ENCODE assay signal across 8 mouse cellular contexts in genomic region chr17:34645831-34646511, GRCm38 (mm10). TPM values are rescaled to one million over a fixed set of nuclear protein-coding genes. Genes with fewer than 3 reads are reported as not detected.
DNase-seq lines count a peak whose midpoint lies in the region; ATAC-seq and TF ChIP-seq lines count a peak whose summit lies in the region.

No protein-coding gene starts in this region.

- H3K4me2 ChIP-seq in heart, embryonic 13.5 days = peak overlapping the region; percentile 81
- peak overlapping the region; percentile 76 for H3K4me2 ChIP-seq in embryonic facial prominence, embryonic 12.5 days (replicated peaks)
- H3K4me2 ChIP-seq in liver, embryonic 13.5 days = peak overlapping the region; percentile 90

- DNase-seq in heart, adult 8-10 months (ENCODE audit: low spot score) = no peak
- DNase-seq in ES-E14 (ENCODE audit: low read depth, low spot score) = no peak
- no peak for DNase-seq in liver, embryonic 13.5 days
- DNase-seq in left cerebral cortex, adult 11 months (ENCODE audit: low spot score) = no peak
- no peak for DNase-seq in thymus, adult 18-20 months
- DNase-seq in thymus, adult 2 months = no peak

- ATAC-seq in heart, embryonic 13.5 days (ENCODE audit: extremely low read depth, insufficient number of reproducible peaks, low FRiP score, low TSS enrichment) = no peak
- no peak for ATAC-seq in embryonic facial prominence, embryonic 12.5 days (ENCODE audit: insufficient number of reproducible peaks, insufficient read depth, low FRiP score, low TSS enrichment)
- no peak for ATAC-seq in liver, embryonic 13.5 days (ENCODE audit: low read depth)

- no peaks in the 10 kb centered on the region for H3K9me3 ChIP-seq in heart, embryonic 13.5 days
- H3K9me3 ChIP-seq in ES-E14 (ENCODE audit: control insufficient read depth, insufficient read depth, low read depth, low read length) = no peaks in the 10 kb centered on the region
- H3K9me3 ChIP-seq in embryonic facial prominence, embryonic 12.5 days = no peaks in the 10 kb centered on the region
- H3K9me3 ChIP-seq in liver, embryonic 13.5 days (replicated peaks) = no peaks in the 10 kb centered on the region

- TF ChIP-seq CTCF in thymus, adult 2 months (IDR thresholded peaks at IDR 0.05; ENCODE audit: borderline replicate concordance, control insufficient read depth, extremely low read depth, insufficient read depth, low read length, poor library complexity) = no peak

- H3K4me1 ChIP-seq in heart, embryonic 13.5 days = peaks cover 34% of the 10 kb centered on the region
- H3K4me1 ChIP-seq in ES-E14 (ENCODE audit: control insufficient read depth in 2 of 2, insufficient read depth in 2 of 2, low read length in 2 of 2, poor library complexity in 1 of 2) = peaks cover 0 to 11% of the 10 kb centered on the region in 2 experiments; a peak in 2 of 4 replicates
- peaks cover 34% of the 10 kb centered on the region for H3K4me1 ChIP-seq in embryonic facial prominence, embryonic 12.5 days
- H3K4me1 ChIP-seq in liver, embryonic 13.5 days (replicated peaks) = peaks cover 41% of the 10 kb centered on the region
- H3K4me1 ChIP-seq in thymus, adult 2 months (replicated peaks; ENCODE audit: control insufficient read depth, insufficient read depth, low read length) = peaks cover 26% of the 10 kb centered on the region

- H3K27me3 ChIP-seq in heart, embryonic 13.5 days (replicated peaks) = no peaks in the 10 kb centered on the region
- H3K27me3 ChIP-seq in embryonic facial prominence, embryonic 12.5 days = no peaks in the 10 kb centered on the region
- peaks cover 8% of the 10 kb centered on the region; the same call in 1 of the 2 replicates for H3K27me3 ChIP-seq in liver, embryonic 13.5 days
- no peaks in the 10 kb centered on the region for H3K27me3 ChIP-seq in thymus, adult 2 months (ENCODE audit: control insufficient read depth, insufficient read depth, low read length)

- no peak overlapping the region for H3K27ac ChIP-seq in heart, embryonic 13.5 days (replicated peaks)
- no peak overlapping the region for H3K27ac ChIP-seq in ES-E14 (ENCODE audit: insufficient read depth, low read depth, low read length, poor library complexity, severe bottlenecking)
- no peak overlapping the region for H3K27ac ChIP-seq in embryonic facial prominence, embryonic 12.5 days
- peak overlapping the region; percentile 43 for H3K27ac ChIP-seq in liver, embryonic 13.5 days
- no peak overlapping the region for H3K27ac ChIP-seq in thymus, adult 2 months (ENCODE audit: control insufficient read depth, insufficient read depth, low read length)

- TF ChIP-seq POLR2A in thymus, adult 2 months (IDR thresholded peaks at IDR 0.05; ENCODE audit: control insufficient read depth, extremely low read depth, insufficient read depth, low read length, poor library complexity) = no peak

- H3K4me3 ChIP-seq in heart, embryonic 13.5 days = peak overlapping the region; percentile 99; the same call in 1 of the 2 replicates
- peak overlapping the region; percentile 51 to 53; a peak in 3 of 4 replicates for H3K4me3 ChIP-seq in ES-E14 (ENCODE audit: insufficient read depth in 1 of 2, low read depth in 1 of 2, low read length in 2 of 2, poor library complexity in 1 of 2, severe bottlenecking in 1 of 2)
- H3K4me3 ChIP-seq in embryonic facial prominence, embryonic 12.5 days = peak overlapping the region; percentile 67; the same call in 1 of the 2 replicates
- peak overlapping the region; percentile 94 for H3K4me3 ChIP-seq in liver, embryonic 13.5 days (replicated peaks)
- no peak overlapping the region for H3K4me3 ChIP-seq in thymus, adult 2 months (ENCODE audit: control insufficient read depth, insufficient read depth, low read length)

- in situ Hi-C loops in ES-E14 (cut with MboI; ENCODE audit: low sequenced_read_pairs in 2 of 2, unreplicated experiment in 2 of 2) = no loop called here

- peaks cover 26% of the 10 kb centered on the region for H3K36me3 ChIP-seq in heart, embryonic 13.5 days
- peaks cover 19% of the 10 kb centered on the region for H3K36me3 ChIP-seq in ES-E14 (ENCODE audit: control insufficient read depth, insufficient read depth, low read length, poor library complexity, severe bottlenecking)
- peaks cover 21% of the 10 kb centered on the region for H3K36me3 ChIP-seq in embryonic facial prominence, embryonic 12.5 days
- H3K36me3 ChIP-seq in liver, embryonic 13.5 days = peaks cover 23% of the 10 kb centered on the region
- no peaks in the 10 kb centered on the region for H3K36me3 ChIP-seq in thymus, adult 2 months (ENCODE audit: control insufficient read depth, insufficient read depth, low read length)

- H3K9ac ChIP-seq in heart, embryonic 13.5 days = no peak overlapping the region
- H3K9ac ChIP-seq in ES-E14 (ENCODE audit: insufficient read depth, low read depth, low read length, poor library complexity, severe bottlenecking) = peak overlapping the region; percentile 21; the same call in 1 of the 2 replicates
- H3K9ac ChIP-seq in embryonic facial prominence, embryonic 12.5 days = no peak overlapping the region; the same call in 1 of the 2 replicates
- peak overlapping the region; percentile 13; the same call in 1 of the 2 replicates for H3K9ac ChIP-seq in liver, embryonic 13.5 days

- 82% methylated on average over 30 of the region's 30 CpGs for WGBS in heart, embryonic 13.5 days
- 89% methylated on average over 30 of the region's 30 CpGs for WGBS in embryonic facial prominence, embryonic 12.5 days
- WGBS in liver, embryonic 13.5 days (ENCODE audit: insufficient replicate concordance) = 57% methylated on average over 30 of the region's 30 CpGs
- WGBS in thymus, adult 2 months = 79% methylated on average over 30 of the region's 30 CpGs

TF ChIP-seq in ES-E14, 5 proteins besides CTCF, POLR2A, EP300 and RAD21:
- TF ChIP-seq ZNF384 (IDR thresholded peaks at IDR 0.05; ENCODE audit: low read depth, low read length) = no peak
- no peak for TF ChIP-seq CHD2 (IDR thresholded peaks at IDR 0.05; ENCODE audit: low read depth, low read length)
- TF ChIP-seq HCFC1 (IDR thresholded peaks at IDR 0.05; ENCODE audit: borderline replicate concordance, insufficient read depth, low read length) = no peak
- no peak for TF ChIP-seq MAFK (IDR thresholded peaks at IDR 0.05; ENCODE audit: insufficient read depth, low read depth, low read length)
- no peak for TF ChIP-seq ZC3H11A (IDR thresholded peaks at IDR 0.05; ENCODE audit: borderline replicate concordance, low read depth, low read length)

RNA-seq across cellular contexts. Expression of gene Atf6b, which starts 1.0 kb away (rescaled TPM):
- 56.1 and 56.2 TPM in 2 replicates for polyA plus RNA-seq in heart, embryonic 13.5 days (2015; fragmentation: Nextera tagmentation; extraction: Ambion mirVana)
- 10 to 100 TPM; 14.4 to 19.9 (median 16.0) TPM for total RNA-seq in heart, adult 8-10 months (2022)
- 55.7 and 86.7 TPM in 2 replicates for total RNA-seq in ES-E14 (2012; rRNA removed)
- 110 TPM in 2 replicates for polyA plus RNA-seq in embryonic facial prominence, embryonic 12.5 days (2016; fragmentation: Nextera tagmentation; extraction: Ambion mirVana)
- 24.6 and 27.4 TPM in 2 replicates for polyA plus RNA-seq in liver, embryonic 13.5 days (2015; fragmentation: Nextera tagmentation; extraction: Ambion mirVana)
- polyA plus RNA-seq in thymus, adult 2 months (2012; rRNA removed) = 160 and 169 TPM in 2 replicates

RNA-seq across cellular contexts. Expression of gene Fkbpl, which starts 1.4 kb away (rescaled TPM):
- polyA plus RNA-seq in heart, embryonic 13.5 days (2015; fragmentation: Nextera tagmentation; extraction: Ambion mirVana) = 10.4 and 10.7 TPM in 2 replicates
- total RNA-seq in heart, adult 8-10 months (2022) = 1 to 10 TPM; 6.9 to 9.7 (median 8.6) TPM
- total RNA-seq in ES-E14 (2012; rRNA removed) = 4.4 and 7.5 TPM in 2 replicates
- polyA plus RNA-seq in embryonic facial prominence, embryonic 12.5 days (2016; fragmentation: Nextera tagmentation; extraction: Ambion mirVana) = 16.6 and 16.8 TPM in 2 replicates
- polyA plus RNA-seq in liver, embryonic 13.5 days (2015; fragmentation: Nextera tagmentation; extraction: Ambion mirVana) = 5.6 and 5.9 TPM in 2 replicates
- 3.4 and 5.8 TPM in 2 replicates for polyA plus RNA-seq in thymus, adult 2 months (2012; rRNA removed)

RNA-seq across cellular contexts. Expression of gene Prrt1, which starts 16.6 kb away (rescaled TPM):
- polyA plus RNA-seq in heart, embryonic 13.5 days (2015; fragmentation: Nextera tagmentation; extraction: Ambion mirVana) = 0.15 and 0.31 TPM in 2 replicates
- 1 to 10 TPM in 3 of 4 experiments, under 1 TPM in 1; 0.92 to 1.4 (median 1.1) TPM for total RNA-seq in heart, adult 8-10 months (2022)
- total RNA-seq in ES-E14 (2012; rRNA removed) = 0.13 and 0.16 TPM in 2 replicates
- 0.52 and 0.56 TPM in 2 replicates for polyA plus RNA-seq in embryonic facial prominence, embryonic 12.5 days (2016; fragmentation: Nextera tagmentation; extraction: Ambion mirVana)
- polyA plus RNA-seq in liver, embryonic 13.5 days (2015; fragmentation: Nextera tagmentation; extraction: Ambion mirVana) = 0.05 and 0.07 TPM in 2 replicates
- 361 and 385 TPM in 2 replicates for polyA plus RNA-seq in thymus, adult 2 months (2012; rRNA removed)

RNA-seq across cellular contexts. Expression of gene Ppt2, which starts 17.7 kb away (rescaled TPM):
- polyA plus RNA-seq in heart, embryonic 13.5 days (2015; fragmentation: Nextera tagmentation; extraction: Ambion mirVana) = 26.1 and 27.6 TPM in 2 replicates
- 10 to 100 TPM; 48.1 to 68.8 (median 59.5) TPM for total RNA-seq in heart, adult 8-10 months (2022)
- total RNA-seq in ES-E14 (2012; rRNA removed) = 13.6 and 26.4 TPM in 2 replicates
- polyA plus RNA-seq in embryonic facial prominence, embryonic 12.5 days (2016; fragmentation: Nextera tagmentation; extraction: Ambion mirVana) = 18.0 and 18.8 TPM in 2 replicates
- polyA plus RNA-seq in liver, embryonic 13.5 days (2015; fragmentation: Nextera tagmentation; extraction: Ambion mirVana) = 10.4 and 12.0 TPM in 2 replicates
- polyA plus RNA-seq in thymus, adult 2 months (2012; rRNA removed) = 116 and 120 TPM in 2 replicates

RNA-seq across cellular contexts. Expression of gene Tnxb, which starts 24.4 kb away (rescaled TPM):
- polyA plus RNA-seq in heart, embryonic 13.5 days (2015; fragmentation: Nextera tagmentation; extraction: Ambion mirVana) = 1.3 and 1.4 TPM in 2 replicates
- total RNA-seq in heart, adult 8-10 months (2022) = 10 to 100 TPM; 22.4 to 34.3 (median 32.2) TPM
- total RNA-seq in ES-E14 (2012; rRNA removed) = 0.18 and 0.26 TPM in 2 replicates
- 0.01 and 0.05 TPM in 2 replicates for polyA plus RNA-seq in embryonic facial prominence, embryonic 12.5 days (2016; fragmentation: Nextera tagmentation; extraction: Ambion mirVana)
- 0.05 and 0.08 TPM in 2 replicates for polyA plus RNA-seq in liver, embryonic 13.5 days (2015; fragmentation: Nextera tagmentation; extraction: Ambion mirVana)
- polyA plus RNA-seq in thymus, adult 2 months (2012; rRNA removed) = 4.5 and 5.7 TPM in 2 replicates

Comparison
In these comparisons a context has a peak if more than half of its experiments do, and no peak if none do; other contexts are left out.
1. H3K9ac ChIP-seq: peak in ES-E14 (single experiment) and liver, embryonic 13.5 days (single experiment); none in heart, embryonic 13.5 days (single experiment) and embryonic facial prominence, embryonic 12.5 days (single experiment).
2. RNA of gene Prrt1, which starts 16.6 kb away (polyA plus RNA-seq): 361 to 385 TPM in thymus, adult 2 months; 0.52 to 0.56 TPM in embryonic facial prominence, embryonic 12.5 days, 0.15 to 0.31 TPM in heart, embryonic 13.5 days and 0.05 to 0.07 TPM in liver, embryonic 13.5 days; every median in the first group is over 100 times any median in the second.
3. Peak in every context shown above with its lines, with median percentiles within 50 percentile points of each other: H3K4me2 ChIP-seq.